Mouse (Mus musculus) forebrain, embryonic 11.5 days (tissue): ENCODE results near the gene Klf2. TPM values are rescaled to one million over a fixed set of nuclear protein-coding genes. Genes with fewer than 3 reads are reported as not detected.

Experiments used
- ATAC-seq: fragments of 200-750 bp; cut with Nextera tagmentation; replicated peaks from 2 replicates; pipeline ENCODE4 v1.8.0; 2017; ENCODE audit warnings: moderate TSS enrichment; ENCODE audit not compliant: low FRiP score
- DNase-seq: peaks from one replicate; pipeline ENCODE4 v3.0.0-alpha.2; 2017; ENCODE audit warnings: low spot score
- H3K27ac ChIP-seq: fragments of 300-500 bp; sonication (generic); 2 replicates; pipeline ENCODE4 v1.5.1; 2014; ENCODE audit warnings: low read depth, low read length
- H3K27me3 ChIP-seq: fragments of 300-500 bp; sonication (generic); 2 replicates; pipeline ENCODE4 v1.6.1; 2014; ENCODE audit warnings: mild to moderate bottlenecking, low read length, mixed read lengths; ENCODE audit not compliant: control insufficient read depth, insufficient read depth
- H3K36me3 ChIP-seq: fragments of 300-500 bp; sonication (generic); 2 replicates; pipeline ENCODE4 v1.6.1; 2014; ENCODE audit warnings: mild to moderate bottlenecking, low read length, moderate library complexity, mixed read lengths; ENCODE audit not compliant: control insufficient read depth, insufficient read depth
- H3K4me1 ChIP-seq: fragments of 300-500 bp; sonication (generic); replicated peaks from 2 replicates; pipeline ENCODE4 v1.6.1; 2014; ENCODE audit warnings: low read length, mixed read lengths; ENCODE audit not compliant: control insufficient read depth, insufficient read depth
- H3K4me2 ChIP-seq: fragments of 300-500 bp; sonication (generic); 2 replicates; pipeline ENCODE4 v1.6.1; 2014; ENCODE audit warnings: low read depth, mild to moderate bottlenecking, low read length, moderate library complexity, mixed read lengths; ENCODE audit not compliant: severe bottlenecking
- H3K4me3 ChIP-seq: fragments of 300-500 bp; sonication (generic); 2 replicates; pipeline ENCODE4 v1.5.1; 2014; ENCODE audit warnings: low read depth, low read length
- H3K9ac ChIP-seq: fragments of 300-500 bp; sonication (generic); 2 replicates; pipeline ENCODE4 v1.6.1; 2014; ENCODE audit warnings: low read length
- H3K9me3 ChIP-seq: fragments of 300-500 bp; sonication (generic); 2 replicates; pipeline ENCODE4 v1.6.1; 2016; ENCODE audit warnings: low read length, mixed read lengths; ENCODE audit not compliant: control insufficient read depth
- WGBS: fragments of 180-500 bp; shearing (Covaris S2); extraction: QIAGEN DNeasy Blood & Tissue Kit; methylation state at CpG from one replicate; pipeline ENCODE4 v1.1.7; 2014; 5-methylcytosine and 5-hydroxymethylcytosine counted together
- polyA plus RNA-seq: library from polyadenylated mRNA; unstranded; fragments of >200 nt; fragmentation: Nextera tagmentation; extraction: Ambion mirVana; gene quantifications from 2 replicates; pipeline ENCODE4 v1.2.1, GENCODE M21; 2014

The Klf2 gene
- polyA plus RNA-seq, 1 experiment from 2014 or later: 4.7 TPM

DNA sequence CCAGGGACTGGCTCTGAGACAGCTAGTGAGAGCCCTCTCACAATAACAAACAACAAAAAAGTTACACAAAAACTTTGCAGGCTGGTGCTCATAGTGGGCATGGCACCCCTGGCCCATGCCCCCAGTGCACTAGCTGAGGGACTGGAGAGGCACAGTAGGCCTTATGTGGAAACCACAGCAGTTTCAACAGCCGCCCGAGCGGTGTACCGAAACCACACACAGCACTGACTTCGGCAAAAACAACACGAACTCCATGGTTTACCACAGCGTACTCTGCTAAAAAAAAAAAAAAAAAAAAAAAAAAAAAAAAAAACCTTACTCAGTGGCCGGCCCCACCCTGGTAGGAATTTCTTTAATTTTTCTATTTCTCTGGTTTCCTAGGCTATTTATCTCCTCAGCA is 31.9 kb downstream of the Klf2 start:
- Histone ChIP-seq H3K9ac (no peak overlapping the region), H3K27ac (no peak overlapping the region), H3K9me3 (no peaks in the 10 kb centered on the region), H3K27me3 (no peaks in the 10 kb centered on the region), H3K4me3 (no peak overlapping the region), H3K4me2 (no peak overlapping the region), H3K4me1 (no peaks in the 10 kb centered on the region), H3K36me3 (no peaks in the 10 kb centered on the region; the same call in 1 of the 2 replicates)
- DNase-seq (no peak), ATAC-seq (no peak)
- WGBS: 95% methylated on average over 8 of the region's 8 CpGs

DNA sequence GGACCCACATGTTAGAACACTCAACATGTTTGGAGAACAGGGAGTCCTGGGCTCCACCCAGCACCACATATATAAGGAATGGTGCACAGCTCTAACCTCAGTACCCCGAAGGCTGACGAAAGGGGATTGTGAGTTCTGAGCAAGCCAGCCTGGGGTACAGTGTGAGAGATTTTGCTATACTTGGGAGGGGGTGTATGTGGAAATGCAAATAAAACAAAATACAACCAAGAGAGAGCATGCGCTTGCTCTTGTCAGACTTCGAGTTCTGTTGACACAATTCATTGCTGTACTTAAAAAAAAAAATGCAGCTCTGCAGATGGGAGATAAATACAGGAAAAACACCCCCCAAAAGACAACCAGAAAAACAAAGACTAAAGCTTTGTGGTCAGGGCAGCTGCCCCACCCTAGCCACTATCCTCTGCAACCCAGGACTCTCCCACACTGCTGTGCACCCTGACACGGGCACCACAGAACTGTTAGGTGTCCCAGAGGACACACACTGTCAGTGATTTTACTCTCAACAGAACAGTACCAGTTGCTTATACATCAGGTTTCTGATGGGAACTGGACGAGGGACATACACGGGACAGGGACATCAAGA is 32.7 kb downstream of the Klf2 start:
- DNase-seq (no peak), ATAC-seq (no peak)
- Histone ChIP-seq H3K9me3 (no peaks in the 10 kb centered on the region), H3K27ac (no peak overlapping the region), H3K9ac (no peak overlapping the region), H3K4me1 (no peaks in the 10 kb centered on the region), H3K36me3 (no peaks in the 10 kb centered on the region; the same call in 1 of the 2 replicates), H3K27me3 (no peaks in the 10 kb centered on the region), H3K4me2 (no peak overlapping the region), H3K4me3 (no peak overlapping the region)
- 91% methylated on average over 7 of the region's 7 CpGs for WGBS

- no peak for DNase-seq
- H3K4me1 ChIP-seq: no peaks in the 10 kb centered on the region
- H3K9ac ChIP-seq: no peak overlapping the region
- peaks cover 3% of the 10 kb centered on the region; the same call in 1 of the 2 replicates for H3K36me3 ChIP-seq
- 85% methylated on average over 8 of the region's 8 CpGs for WGBS
- ATAC-seq: no peak
- no peaks in the 10 kb centered on the region for H3K27me3 ChIP-seq
- no peak overlapping the region for H3K27ac ChIP-seq
- H3K9me3 ChIP-seq: no peaks in the 10 kb centered on the region
- H3K4me3 ChIP-seq: no peak overlapping the region
- no peak overlapping the region for H3K4me2 ChIP-seq
Observed at GRCm38 (mm10) chr8:72352951-72353699, 34.3 kb downstream of the Klf2 start.

DNA sequence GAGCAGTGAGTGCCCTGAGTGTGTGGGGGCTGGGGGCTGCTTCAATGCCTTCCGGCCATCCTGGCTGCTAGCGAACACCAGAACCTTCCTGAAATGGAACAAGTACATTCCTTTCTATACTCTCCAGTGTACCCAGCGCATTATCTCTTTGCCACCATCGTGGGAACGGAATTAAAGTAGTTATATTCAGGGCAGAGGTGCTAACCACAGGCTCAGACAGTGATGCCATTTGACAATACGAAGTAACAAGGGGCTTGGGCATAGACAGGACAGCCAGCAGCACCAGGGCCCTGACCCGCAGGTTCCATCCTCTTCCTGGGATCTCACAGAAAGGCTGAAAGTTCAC is 34.8 kb downstream of the Klf2 start:
- 92% methylated on average over 7 of the region's 7 CpGs for WGBS
- H3K27ac ChIP-seq: no peak overlapping the region; the same call in 1 of the 2 replicates
- no peak overlapping the region for H3K9ac ChIP-seq
- H3K36me3 ChIP-seq: peaks cover 3% of the 10 kb centered on the region; the same call in 1 of the 2 replicates
- no peak overlapping the region for H3K4me2 ChIP-seq
- H3K9me3 ChIP-seq: no peaks in the 10 kb centered on the region
- no peak overlapping the region for H3K4me3 ChIP-seq
- DNase-seq: no peak
- H3K4me1 ChIP-seq: no peaks in the 10 kb centered on the region
- no peak for ATAC-seq
- H3K27me3 ChIP-seq: no peaks in the 10 kb centered on the region

- Histone ChIP-seq H3K27me3 (no peaks in the 10 kb centered on the region), H3K36me3 (peaks cover 4% of the 10 kb centered on the region; the same call in 1 of the 2 replicates), H3K9ac (no peak overlapping the region), H3K27ac (no peak overlapping the region), H3K4me1 (no peaks in the 10 kb centered on the region), H3K9me3 (no peaks in the 10 kb centered on the region), H3K4me2 (no peak overlapping the region), H3K4me3 (no peak overlapping the region)
- ATAC-seq (no peak), DNase-seq (no peak)
- WGBS: 80% methylated on average over 11 of the region's 11 CpGs
Observed at GRCm38 (mm10) chr8:72354272-72354671, 35.4 kb downstream of the Klf2 start.

- Histone ChIP-seq H3K27me3 (no peaks in the 10 kb centered on the region), H3K4me3 (no peak overlapping the region), H3K36me3 (peaks cover 10% of the 10 kb centered on the region), H3K9ac (no peak overlapping the region), H3K4me1 (no peaks in the 10 kb centered on the region), H3K27ac (no peak overlapping the region), H3K4me2 (no peak overlapping the region), H3K9me3 (no peaks in the 10 kb centered on the region)
- ATAC-seq (no peak), DNase-seq (no peak)
- 90% methylated on average over 3 of the region's 3 CpGs for WGBS
Observed at GRCm38 (mm10) chr8:72356593-72356992, 37.8 kb downstream of the Klf2 start.

DNA sequence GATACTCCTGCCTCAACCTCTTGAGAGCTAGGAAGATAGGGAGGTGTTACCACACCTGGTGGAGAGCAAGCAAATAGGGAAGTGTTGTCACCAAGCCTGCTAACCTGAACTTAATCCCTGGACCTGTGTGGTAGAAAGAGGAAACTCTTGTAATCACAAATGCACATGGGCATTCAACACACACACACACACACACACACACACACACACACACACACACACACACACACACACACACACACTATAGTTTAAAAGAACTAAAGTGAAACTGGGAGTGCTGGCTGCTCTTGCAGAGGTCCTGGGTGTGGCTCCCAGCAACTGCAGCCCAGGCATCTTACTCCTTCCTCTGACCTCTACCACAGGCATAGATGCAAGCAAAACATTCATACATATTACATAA is 41.3 kb downstream of the Klf2 start:
- DNase-seq: no peak
- Histone ChIP-seq H3K36me3 (peaks cover 10% of the 10 kb centered on the region), H3K9me3 (no peaks in the 10 kb centered on the region), H3K9ac (no peak overlapping the region), H3K4me1 (no peaks in the 10 kb centered on the region), H3K4me2 (no peak overlapping the region), H3K4me3 (no peak overlapping the region), H3K27me3 (no peaks in the 10 kb centered on the region), H3K27ac (no peak overlapping the region)
- no peak for ATAC-seq

DNA sequence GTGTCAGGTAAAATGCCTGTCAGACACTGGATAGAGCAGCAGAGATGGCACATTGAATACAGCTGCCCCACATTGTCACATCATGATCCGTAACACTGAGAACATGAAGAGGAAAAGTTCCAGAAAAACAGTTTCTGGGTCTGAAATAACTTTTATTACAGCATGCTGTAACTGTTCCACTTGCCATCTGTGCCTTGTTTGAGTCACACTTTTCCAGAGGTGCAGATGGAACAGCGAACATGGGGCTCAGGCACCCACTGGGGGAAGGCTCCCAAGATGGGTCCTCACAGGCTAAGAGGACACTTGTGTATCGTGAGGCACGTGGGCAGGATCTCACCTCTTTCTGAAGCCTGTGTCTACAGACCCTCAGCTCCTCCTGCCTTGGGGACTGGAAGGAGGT is 43.9 kb downstream of the Klf2 start:
- Histone ChIP-seq H3K27me3 (no peaks in the 10 kb centered on the region), H3K4me3 (no peak overlapping the region), H3K36me3 (peaks cover 7% of the 10 kb centered on the region), H3K9me3 (no peaks in the 10 kb centered on the region), H3K4me2 (no peak overlapping the region), H3K9ac (no peak overlapping the region), H3K4me1 (no peaks in the 10 kb centered on the region), H3K27ac (no peak overlapping the region)
- WGBS: 87% methylated on average over 4 of the region's 4 CpGs
- DNase-seq (no peak), ATAC-seq (no peak)

- no peaks in the 10 kb centered on the region for H3K4me1 ChIP-seq
- H3K36me3 ChIP-seq: peaks cover 7% of the 10 kb centered on the region
- H3K9me3 ChIP-seq: no peaks in the 10 kb centered on the region
- H3K4me3 ChIP-seq: no peak overlapping the region
- H3K4me2 ChIP-seq: no peak overlapping the region
- no peak for DNase-seq
- no peak for ATAC-seq
- no peak overlapping the region for H3K27ac ChIP-seq
- H3K27me3 ChIP-seq: no peaks in the 10 kb centered on the region
- no peak overlapping the region for H3K9ac ChIP-seq
- 86% methylated on average over 7 of the region's 7 CpGs for WGBS
Observed at GRCm38 (mm10) chr8:72363457-72363856, 44.6 kb downstream of the Klf2 start.
